Mouse (Mus musculus) G1E (cell line): Measurements from ENCODE around the gene Krtcap2. TPM values are rescaled to one million over a fixed set of nuclear protein-coding genes. Genes with fewer than 3 reads are reported as not detected.

Experiments used
- ATAC-seq: 2 replicates; pipeline ENCODE4 v1.8.0; 2016; ENCODE audit warnings: mild to moderate bottlenecking; ENCODE audit not compliant: insufficient number of reproducible peaks, poor library complexity, low FRiP score, severe bottlenecking; ENCODE audit errors: extremely low read depth
- DNase-seq: peaks from one replicate; pipeline ENCODE4 v3.0.0; 2012; ENCODE audit warnings: low spot score
- H3K27me3 ChIP-seq: 2 replicates; pipeline ENCODE4 v1.6.1; 2012; ENCODE audit warnings: mild to moderate bottlenecking, low read length, inconsistent platforms; ENCODE audit not compliant: insufficient read depth
- H3K36me3 ChIP-seq: replicated peaks from 2 replicates; pipeline ENCODE3; 2012; ENCODE audit warnings: mild to moderate bottlenecking, inconsistent platforms
- H3K4me1 ChIP-seq: 2 replicates; pipeline ENCODE4 v1.6.1; 2012; ENCODE audit warnings: low read depth, low read length, inconsistent platforms, mixed read lengths; ENCODE audit not compliant: insufficient read depth
- H3K4me3 ChIP-seq: 2 replicates; pipeline ENCODE4 v1.5.1; 2012; ENCODE audit warnings: low read depth, mild to moderate bottlenecking, inconsistent platforms, low read length, moderate library complexity, mixed read lengths
- H3K9me3 ChIP-seq: replicated peaks from 2 replicates; pipeline ENCODE4 v1.6.1; 2012; ENCODE audit warnings: inconsistent platforms
- CTCF ChIP-seq: IDR thresholded peaks from 2 replicates; pipeline ENCODE4 v1.5.1; 2012; ENCODE audit warnings: low read depth, low read length, inconsistent platforms, mixed read lengths
- GATA1 ChIP-seq: IDR thresholded peaks from 2 replicates; pipeline ENCODE4 v1.6.1; 2012; ENCODE audit warnings: borderline replicate concordance, low read length, inconsistent platforms, mixed read lengths
- GATA2 ChIP-seq: IDR thresholded peaks from 2 replicates; pipeline ENCODE4 v1.6.1; 2012; ENCODE audit warnings: low read depth, low read length, inconsistent platforms, borderline replicate concordance
- POLR2AphosphoS5 ChIP-seq: IDR thresholded peaks from 2 replicates; pipeline ENCODE4 v1.6.1; 2012; ENCODE audit warnings: low read depth, low read length, inconsistent platforms; ENCODE audit not compliant: insufficient replicate concordance
- TAL1 ChIP-seq: conservative IDR thresholded peaks from 2 replicates; pipeline ENCODE4 v1.6.1; 2012; ENCODE audit warnings: low read depth, low read length, inconsistent platforms, mixed read lengths
- polyA plus RNA-seq: library from polyadenylated mRNA; stranded (reverse); fragments of >175 nt; gene quantifications from 2 replicates; pipeline ENCODE4 v1.2.3, GENCODE M21; 2012
- total RNA-seq, 2 experiments: library from RNA; stranded (forward) in 1 of 2; stranded (reverse) in 1 of 2; fragments of 200-1000 nt in 1 of 2; fragments of >200 nt in 1 of 2; fragmentation: Nextera tagmentation in 1 of 2; gene quantifications; 2 replicates each; pipeline ENCODE4 v1.2.3; 2014 to 2017

Gene Krtcap2
- total and polyA plus RNA-seq, 3 experiments, result 86.4 to 145 (median 132) TPM

- peaks cover 90% of the 10 kb centered on the region for H3K27me3 ChIP-seq
Measured at GRCm38 (mm10) chr3:89228180-89228549, 17.6 kb upstream of the Krtcap2 start.

GRCm38 (mm10) chr3:89228836-89229235 lies 16.9 kb upstream of the Krtcap2 start, which contains the start of gene Muc1:
Gene Muc1, plus strand, starts transcription at chr3:89229057.
- Histone ChIP-seq H3K36me3 (no peaks in the 10 kb centered on the region), H3K4me3 (peak within 1 kb of the TSS; percentile 65), H3K9me3 (no peaks in the 10 kb centered on the region), H3K4me1 (peaks cover 45% of the 10 kb centered on the region), H3K27me3 (peaks cover 90% of the 10 kb centered on the region)
- ATAC-seq, result no peak
- TF ChIP-seq POLR2AphosphoS5, result no peak
- no peak for TF ChIP-seq CTCF
- no peak for TF ChIP-seq GATA2
- no peak for TF ChIP-seq TAL1
- no peak for TF ChIP-seq GATA1
- DNase-seq, result no peak

More at GRCm38 (mm10) chr3:89228180-89228549, 17.6 kb upstream of the Krtcap2 start:
- DNase-seq (peak; percentile 89), ATAC-seq (peak; percentile 68)
- Histone ChIP-seq H3K9me3 (no peaks in the 10 kb centered on the region), H3K4me3 (peak overlapping the region; percentile 65), H3K36me3 (no peaks in the 10 kb centered on the region), H3K4me1 (peaks cover 39% of the 10 kb centered on the region)
- TF ChIP-seq GATA1, result no peak
- peak; percentile 94 for TF ChIP-seq CTCF

- H3K4me3 ChIP-seq, result no peak overlapping the region
- TF ChIP-seq GATA1, result no peak
- H3K4me1 ChIP-seq, result peaks cover 46% of the 10 kb centered on the region
- peaks cover 90% of the 10 kb centered on the region for H3K27me3 ChIP-seq
- no peak for DNase-seq
- ATAC-seq, result no peak
- no peaks in the 10 kb centered on the region for H3K9me3 ChIP-seq
- H3K36me3 ChIP-seq, result no peaks in the 10 kb centered on the region
Measured at GRCm38 (mm10) chr3:89229276-89229675, 16.5 kb upstream of the Krtcap2 start.

DNA sequence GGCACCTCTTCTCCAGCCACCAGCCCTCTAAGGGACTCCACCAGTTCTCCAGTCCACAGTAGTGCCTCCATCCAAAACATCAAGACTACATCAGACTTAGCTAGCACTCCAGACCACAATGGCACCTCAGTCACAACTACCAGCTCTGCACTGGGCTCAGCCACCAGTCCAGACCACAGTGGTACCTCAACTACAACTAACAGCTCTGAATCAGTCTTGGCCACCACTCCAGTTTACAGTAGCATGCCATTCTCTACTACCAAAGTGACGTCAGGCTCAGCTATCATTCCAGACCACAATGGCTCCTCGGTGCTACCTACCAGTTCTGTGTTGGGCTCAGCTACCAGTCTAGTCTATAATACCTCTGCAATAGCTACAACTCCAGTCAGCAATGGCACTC lies 15.2 kb upstream of the Krtcap2 start:
- no peak for DNase-seq
- H3K4me1 ChIP-seq, result peaks cover 43% of the 10 kb centered on the region
- H3K36me3 ChIP-seq, result no peaks in the 10 kb centered on the region
- no peak overlapping the region; the same call in 1 of the 2 replicates for H3K4me3 ChIP-seq
- TF ChIP-seq GATA2, result no peak
- no peak for TF ChIP-seq CTCF
- TF ChIP-seq POLR2AphosphoS5, result no peak
- no peak for TF ChIP-seq GATA1
- no peak for TF ChIP-seq TAL1
- ATAC-seq, result no peak
- H3K9me3 ChIP-seq, result no peaks in the 10 kb centered on the region
- peaks cover 90% of the 10 kb centered on the region for H3K27me3 ChIP-seq

- H3K4me1 ChIP-seq, result peaks cover 42% of the 10 kb centered on the region
- no peak overlapping the region for H3K4me3 ChIP-seq
- ATAC-seq, result no peak
- no peaks in the 10 kb centered on the region for H3K36me3 ChIP-seq
- peaks cover 90% of the 10 kb centered on the region for H3K27me3 ChIP-seq
- no peaks in the 10 kb centered on the region for H3K9me3 ChIP-seq
- TF ChIP-seq GATA2, result no peak
- TF ChIP-seq TAL1, result no peak
- no peak for TF ChIP-seq CTCF
- no peak for TF ChIP-seq POLR2AphosphoS5
- no peak for TF ChIP-seq GATA1
- DNase-seq, result no peak
Measured at GRCm38 (mm10) chr3:89231345-89231744, 14.4 kb upstream of the Krtcap2 start.

DNA sequence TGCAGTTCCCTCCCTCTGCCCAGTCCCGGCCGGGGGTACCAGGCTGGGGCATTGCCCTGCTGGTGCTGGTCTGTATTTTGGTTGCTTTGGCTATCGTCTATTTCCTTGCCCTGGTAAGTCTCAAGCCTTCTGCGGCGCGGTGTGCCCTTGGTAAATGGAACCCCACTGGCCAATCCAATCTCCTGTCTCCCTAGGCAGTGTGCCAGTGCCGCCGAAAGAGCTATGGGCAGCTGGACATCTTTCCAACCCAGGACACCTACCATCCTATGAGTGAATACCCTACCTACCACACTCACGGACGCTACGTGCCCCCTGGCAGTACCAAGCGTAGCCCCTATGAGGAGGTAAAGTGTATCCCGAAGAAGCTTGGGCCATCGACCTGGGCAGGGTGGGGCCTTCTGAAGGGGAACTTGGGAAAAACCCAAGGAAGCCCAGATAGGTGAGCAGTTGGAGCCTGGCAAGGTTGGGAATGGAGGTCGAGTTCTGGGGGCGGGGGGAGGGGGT lies 13.9 kb upstream of the Krtcap2 start:
- no peak for ATAC-seq
- no peaks in the 10 kb centered on the region for H3K9me3 ChIP-seq
- H3K27me3 ChIP-seq, result peaks cover 90% of the 10 kb centered on the region
- no peaks in the 10 kb centered on the region for H3K36me3 ChIP-seq
- TF ChIP-seq CTCF, result no peak
- no peak for TF ChIP-seq TAL1
- no peak for TF ChIP-seq GATA2
- no peak for TF ChIP-seq GATA1
- TF ChIP-seq POLR2AphosphoS5, result no peak
- no peak for DNase-seq
- H3K4me1 ChIP-seq, result peaks cover 38% of the 10 kb centered on the region
- no peak overlapping the region for H3K4me3 ChIP-seq

GRCm38 (mm10) chr3:89232614-89233013 lies 13.2 kb upstream of the Krtcap2 start:
- no peak for DNase-seq
- no peak for ATAC-seq
- H3K9me3 ChIP-seq, result no peaks in the 10 kb centered on the region
- peaks cover 89% of the 10 kb centered on the region for H3K27me3 ChIP-seq
- H3K4me1 ChIP-seq, result peaks cover 31% of the 10 kb centered on the region
- no peak for TF ChIP-seq CTCF
- TF ChIP-seq TAL1, result no peak
- no peak for TF ChIP-seq GATA1
- TF ChIP-seq GATA2, result no peak
- no peak for TF ChIP-seq POLR2AphosphoS5
- no peaks in the 10 kb centered on the region for H3K36me3 ChIP-seq
- H3K4me3 ChIP-seq, result no peak overlapping the region
